ENCODE assay signal across 25 mouse cellular contexts in the genomic region with DNA sequence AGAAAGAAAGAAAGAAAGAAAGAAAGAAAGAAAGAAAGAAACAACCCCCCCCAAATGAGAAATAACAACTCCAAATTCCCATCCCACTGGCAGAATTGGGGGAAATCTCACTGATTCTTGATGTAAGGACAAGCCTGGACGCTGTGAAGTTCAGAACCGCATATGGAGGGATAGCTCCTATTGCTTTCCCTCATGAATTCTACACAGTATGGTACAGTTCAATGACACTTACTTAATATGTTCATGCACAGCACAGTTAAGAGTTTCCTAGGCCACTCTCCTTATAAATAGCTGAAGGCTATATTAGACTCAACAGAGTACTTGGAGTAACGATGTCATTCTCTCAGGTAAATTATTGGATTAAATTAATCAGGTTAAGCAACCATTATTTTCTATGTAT.
DNase-seq lines count a peak whose midpoint lies in the region; ATAC-seq and TF ChIP-seq lines count a peak whose summit lies in the region.
"Had no signal": no experiment of that assay in that cellular context is flagged by ENCODE, and none has a peak within 500 bp of the region (broad histone marks: within the 10 kb centered on the region; RNA-seq: fewer than 3 reads in every experiment).

No protein-coding gene starts in this region.

- no peak overlapping the region for H3K4me2 ChIP-seq in limb, embryonic 14.5 days (replicated peaks; ENCODE audit: low read depth, low read length, severe bottlenecking)
- H3K4me2 ChIP-seq in hindbrain, postnatal 0 days (ENCODE audit: low read depth, low read length) = no peak overlapping the region
- H3K4me2 ChIP-seq: embryonic facial prominence, embryonic 12.5 days; forebrain, embryonic 12.5 days; forebrain, embryonic 15.5 days; heart, embryonic 11.5 days; hindbrain, embryonic 12.5 days; hindbrain, embryonic 15.5 days; intestine, embryonic 15.5 days had no signal

- no peaks in the 10 kb centered on the region for H3K9me3 ChIP-seq in limb, embryonic 14.5 days (ENCODE audit: control insufficient read depth, low read length)
- H3K9me3 ChIP-seq in limb, embryonic 10.5 days (replicated peaks) = no peaks in the 10 kb centered on the region
- no peaks in the 10 kb centered on the region for H3K9me3 ChIP-seq in ES-E14 (ENCODE audit: control insufficient read depth, insufficient read depth, low read depth, low read length)
- H3K9me3 ChIP-seq in hindbrain, postnatal 0 days (ENCODE audit: low read length) = no peaks in the 10 kb centered on the region
- H3K9me3 ChIP-seq: embryonic facial prominence, embryonic 12.5 days; forebrain, embryonic 12.5 days; forebrain, embryonic 15.5 days; G1E; hindbrain, embryonic 12.5 days; hindbrain, embryonic 15.5 days; intestine, embryonic 15.5 days had no signal

- DNase-seq in embryo, embryonic 10 days (ENCODE audit: low spot score) = peak; percentile 4
- DNase-seq in embryo, embryonic 10.5 days (ENCODE audit: low spot score) = no peak
- peak; percentile 4 for DNase-seq in limb, embryonic 14.5 days (ENCODE audit: low spot score)
- no peak for DNase-seq in limb, embryonic 10.5 days (ENCODE audit: low spot score)
- DNase-seq in ES-E14 (ENCODE audit: low read depth, low spot score) (peak; percentile 9), ZHBTc4 (ENCODE audit: low read depth, low spot score) (peak; percentile 6)
- no peak for DNase-seq in hindbrain, postnatal 0 days (ENCODE audit: low spot score)
- no peak for DNase-seq in adrenal gland, postnatal 14 days
- DNase-seq: adrenal gland, postnatal 10 days; cerebellum, adult 11 months; cerebellum, adult 2 months; cerebellum, adult 9-11 months; cerebellum, postnatal 25 days; gastrocnemius, postnatal 10 days; heart, adult 11 months; kidney, adult 11 months had no signal

- no peak for TF ChIP-seq CTCF in hindbrain, postnatal 0 days (IDR thresholded peaks at IDR 0.05; ENCODE audit: low read depth)

- in situ Hi-C loops in ES-E14 (cut with MboI; ENCODE audit: low sequenced_read_pairs in 2 of 2, unreplicated experiment in 2 of 2) = no loop called here

- no peak overlapping the region for H3K27ac ChIP-seq in limb, embryonic 14.5 days (replicated peaks; ENCODE audit: low read depth, low read length)
- H3K27ac ChIP-seq in limb, embryonic 10.5 days = no peak overlapping the region
- no peak overlapping the region for H3K27ac ChIP-seq in ES-E14 (ENCODE audit: insufficient read depth, low read depth, low read length, poor library complexity, severe bottlenecking)
- no peak overlapping the region for H3K27ac ChIP-seq in hindbrain, postnatal 0 days
- H3K27ac ChIP-seq: embryonic facial prominence, embryonic 12.5 days; forebrain, embryonic 12.5 days; forebrain, embryonic 15.5 days; hindbrain, embryonic 12.5 days; hindbrain, embryonic 15.5 days; intestine, embryonic 15.5 days had no signal

- no peaks in the 10 kb centered on the region for H3K4me1 ChIP-seq in limb, embryonic 14.5 days (ENCODE audit: control insufficient read depth, insufficient read depth, low read length)
- no peaks in the 10 kb centered on the region for H3K4me1 ChIP-seq in limb, embryonic 10.5 days
- H3K4me1 ChIP-seq in ES-E14 (ENCODE audit: control insufficient read depth in 2 of 2, insufficient read depth in 2 of 2, low read length in 2 of 2, poor library complexity in 1 of 2) = no peaks in the 10 kb centered on the region
- no peaks in the 10 kb centered on the region for H3K4me1 ChIP-seq in hindbrain, postnatal 0 days (ENCODE audit: insufficient read depth, low read length)
- H3K4me1 ChIP-seq: embryonic facial prominence, embryonic 12.5 days; forebrain, embryonic 12.5 days; forebrain, embryonic 15.5 days; hindbrain, embryonic 12.5 days; hindbrain, embryonic 15.5 days; intestine, embryonic 15.5 days had no signal

- TF ChIP-seq POLR2A in limb, embryonic 14.5 days (IDR thresholded peaks at IDR 0.05; ENCODE audit: borderline replicate concordance, extremely low read depth, insufficient read depth, insufficient read length) = no peak

- no peak for ATAC-seq in limb, embryonic 14.5 days (ENCODE audit: low FRiP score, low read depth)
- no peak for ATAC-seq in hindbrain, postnatal 0 days
- ATAC-seq: forebrain, embryonic 15.5 days; intestine, embryonic 15.5 days had no signal

- no peaks in the 10 kb centered on the region for H3K27me3 ChIP-seq in limb, embryonic 14.5 days (ENCODE audit: control insufficient read depth, insufficient read depth, low read length)
- no peaks in the 10 kb centered on the region for H3K27me3 ChIP-seq in limb, embryonic 10.5 days (ENCODE audit: low read depth, poor library complexity, severe bottlenecking)
- no peaks in the 10 kb centered on the region for H3K27me3 ChIP-seq in hindbrain, postnatal 0 days (ENCODE audit: insufficient read depth, low read length)
- H3K27me3 ChIP-seq: embryonic facial prominence, embryonic 12.5 days; forebrain, embryonic 12.5 days; forebrain, embryonic 15.5 days; hindbrain, embryonic 12.5 days; hindbrain, embryonic 15.5 days; intestine, embryonic 15.5 days had no signal

- no peak overlapping the region for H3K9ac ChIP-seq in limb, embryonic 14.5 days (ENCODE audit: low read depth, low read length, severe bottlenecking)
- H3K9ac ChIP-seq in ES-E14 (ENCODE audit: insufficient read depth, low read depth, low read length, poor library complexity, severe bottlenecking) = no peak overlapping the region
- no peak overlapping the region for H3K9ac ChIP-seq in hindbrain, postnatal 0 days (replicated peaks; ENCODE audit: low read length)
- H3K9ac ChIP-seq: embryonic facial prominence, embryonic 12.5 days; forebrain, embryonic 12.5 days; forebrain, embryonic 15.5 days; hindbrain, embryonic 12.5 days; hindbrain, embryonic 15.5 days; intestine, embryonic 15.5 days had no signal

- 69% methylated on average over 3 of the region's 3 CpGs for WGBS in limb, embryonic 14.5 days
- WGBS in limb, embryonic 10.5 days = 86% methylated on average over 3 of the region's 3 CpGs
- WGBS in hindbrain, postnatal 0 days = 72% methylated on average over 3 of the region's 3 CpGs

- H3K4me3 ChIP-seq in limb, embryonic 14.5 days (replicated peaks; ENCODE audit: low read length) = no peak overlapping the region
- H3K4me3 ChIP-seq in limb, embryonic 10.5 days = no peak overlapping the region
- no peak overlapping the region for H3K4me3 ChIP-seq in ES-E14 (ENCODE audit: insufficient read depth in 1 of 2, low read depth in 1 of 2, low read length in 2 of 2, poor library complexity in 1 of 2, severe bottlenecking in 1 of 2)
- no peak overlapping the region for H3K4me3 ChIP-seq in hindbrain, postnatal 0 days (ENCODE audit: low read length)
- H3K4me3 ChIP-seq: embryonic facial prominence, embryonic 12.5 days; erythroblast, embryonic 14.5 days; forebrain, embryonic 12.5 days; forebrain, embryonic 15.5 days; hindbrain, embryonic 12.5 days; hindbrain, embryonic 15.5 days; intestine, embryonic 15.5 days had no signal

- no peaks in the 10 kb centered on the region for H3K36me3 ChIP-seq in limb, embryonic 14.5 days (ENCODE audit: control insufficient read depth, insufficient read depth, low read length)
- no peaks in the 10 kb centered on the region for H3K36me3 ChIP-seq in limb, embryonic 10.5 days
- no peaks in the 10 kb centered on the region for H3K36me3 ChIP-seq in ES-E14 (ENCODE audit: control insufficient read depth, insufficient read depth, low read length, poor library complexity, severe bottlenecking)
- H3K36me3 ChIP-seq in hindbrain, postnatal 0 days (ENCODE audit: insufficient read depth, low read length) = no peaks in the 10 kb centered on the region
- H3K36me3 ChIP-seq: embryonic facial prominence, embryonic 12.5 days; forebrain, embryonic 12.5 days; forebrain, embryonic 15.5 days; G1E; hindbrain, embryonic 12.5 days; hindbrain, embryonic 15.5 days; intestine, embryonic 15.5 days had no signal

TF ChIP-seq in ES-E14, 5 proteins besides CTCF, POLR2A, EP300 and RAD21:
- TF ChIP-seq HCFC1 (IDR thresholded peaks at IDR 0.05; ENCODE audit: borderline replicate concordance, insufficient read depth, low read length) = no peak
- no peak for TF ChIP-seq ZNF384 (IDR thresholded peaks at IDR 0.05; ENCODE audit: low read depth, low read length)
- no peak for TF ChIP-seq MAFK (IDR thresholded peaks at IDR 0.05; ENCODE audit: insufficient read depth, low read depth, low read length)
- no peak for TF ChIP-seq ZC3H11A (IDR thresholded peaks at IDR 0.05; ENCODE audit: borderline replicate concordance, low read depth, low read length)
- no peak for TF ChIP-seq CHD2 (IDR thresholded peaks at IDR 0.05; ENCODE audit: low read depth, low read length)

Comparison
In these comparisons a context has a peak if more than half of its experiments do, and no peak if none do; other contexts are left out.
1. DNase-seq: peak in embryo, embryonic 10 days (single experiment), limb, embryonic 14.5 days (single experiment), ES-E14 (single experiment) and ZHBTc4 (single experiment); none in embryo, embryonic 10.5 days (single experiment), limb, embryonic 10.5 days (single experiment), hindbrain, postnatal 0 days (single experiment) and adrenal gland, postnatal 14 days (single experiment).